Mouse (Mus musculus): ENCODE measurements around the gene Wdr77.
"Not testable (repeated sequence)": the region's sequence is repeated elsewhere in the genome, so short reads cannot be mapped to it uniquely, and the experiment has no call there.

Wdr77 gene

GRCm38 (mm10) chr3:105936111-105936510 lies 23.1 kb upstream of the Wdr77 start:
- ATAC-seq (ENCODE audit: insufficient number of reproducible peaks, low FRiP score, low TSS enrichment) = no peak

GRCm38 (mm10) chr3:105951348-105951747 lies 7.8 kb upstream of the Wdr77 start:
- ATAC-seq (ENCODE audit: insufficient number of reproducible peaks, low FRiP score, low TSS enrichment) = no peak

- no peak for ATAC-seq (ENCODE audit: insufficient number of reproducible peaks, low FRiP score, low TSS enrichment)
Observed at GRCm38 (mm10) chr3:105957235-105957634, 1.9 kb upstream of the Wdr77 start.

- ATAC-seq (ENCODE audit: insufficient number of reproducible peaks, low FRiP score, low TSS enrichment) = no peak
Observed at GRCm38 (mm10) chr3:105958204-105958603, 965 bp upstream of the Wdr77 start.

- ATAC-seq (ENCODE audit: insufficient number of reproducible peaks, low FRiP score, low TSS enrichment) = peak; percentile 67; the same call in 1 of the 2 replicates
Observed at GRCm38 (mm10) chr3:105959585-105959984, 416 bp downstream of the Wdr77 start.

GRCm38 (mm10) chr3:105959999-105960398 lies 830 bp downstream of the Wdr77 start, which contains the start of gene Atp5f1:
TSS of gene Atp5f1 (minus strand) at chr3:105960099.
- ATAC-seq (ENCODE audit: insufficient number of reproducible peaks, low FRiP score, low TSS enrichment) = no peak

GRCm38 (mm10) chr3:105960700-105961099 lies 1.5 kb downstream of the Wdr77 start:
- no peak for ATAC-seq (ENCODE audit: insufficient number of reproducible peaks, low FRiP score, low TSS enrichment)

GRCm38 (mm10) chr3:105971831-105972446 lies 12.8 kb downstream of the Wdr77 start:
- no peak for ATAC-seq (ENCODE audit: insufficient number of reproducible peaks, low FRiP score, low TSS enrichment)

- no peak for ATAC-seq (ENCODE audit: insufficient number of reproducible peaks, low FRiP score, low TSS enrichment)
Observed at GRCm38 (mm10) chr3:105973411-105973810, 14.2 kb downstream of the Wdr77 start, which contains the start of gene Ovgp1. TSS of gene Ovgp1 (plus strand) at chr3:105973711.

GRCm38 (mm10) chr3:105974174-105974573 lies 15.0 kb downstream of the Wdr77 start:
- no peak for ATAC-seq (ENCODE audit: insufficient number of reproducible peaks, low FRiP score, low TSS enrichment)

- not testable (repeated sequence) for ATAC-seq (ENCODE audit: insufficient number of reproducible peaks, low FRiP score, low TSS enrichment)
Observed at GRCm38 (mm10) chr3:105989611-105990010, 30.4 kb downstream of the Wdr77 start.

GRCm38 (mm10) chr3:105991653-105992283 lies 32.6 kb downstream of the Wdr77 start:
- 0 out of 2 replicates have a peak, but pooled peaks have one; percentile 20 for ATAC-seq (ENCODE audit: insufficient number of reproducible peaks, low FRiP score, low TSS enrichment)

GRCm38 (mm10) chr3:105994730-105995129 lies 35.6 kb downstream of the Wdr77 start:
- no peak for ATAC-seq (ENCODE audit: insufficient number of reproducible peaks, low FRiP score, low TSS enrichment)

GRCm38 (mm10) chr3:106000707-106001375 lies 41.7 kb downstream of the Wdr77 start:
- no peak for ATAC-seq (ENCODE audit: insufficient number of reproducible peaks, low FRiP score, low TSS enrichment)

- ATAC-seq (ENCODE audit: insufficient number of reproducible peaks, low FRiP score, low TSS enrichment) = peak; percentile 72
Observed at GRCm38 (mm10) chr3:106001416-106002370, 42.5 kb downstream of the Wdr77 start.

- not testable (repeated sequence) for ATAC-seq (ENCODE audit: insufficient number of reproducible peaks, low FRiP score, low TSS enrichment)
Observed at GRCm38 (mm10) chr3:106003360-106003759, 44.2 kb downstream of the Wdr77 start.

GRCm38 (mm10) chr3:106014546-106014945 lies 55.4 kb downstream of the Wdr77 start, which contains the start of gene Pifo:
TSS of gene Pifo (minus strand) at chr3:106014646.
- no peak for ATAC-seq (ENCODE audit: insufficient number of reproducible peaks, low FRiP score, low TSS enrichment)
